Mouse (Mus musculus): ENCODE measurements around the gene Ndufaf2. TPM values are rescaled to one million over a fixed set of nuclear protein-coding genes. Genes with fewer than 3 reads are reported as not detected.

Ndufaf2 gene
- total RNA-seq, 2 experiments from 2014 or later: 21.1 to 27.2 TPM

GRCm38 (mm10) chr13:107954445-107955261, 203.8 kb downstream of the Ndufaf2 start:
- no peak for DNase-seq (ENCODE audit: extremely low spot score in 1 of 2, low spot score in 2 of 2)
- TF ChIP-seq CTCF (IDR thresholded peaks at IDR 0.05): no peak
- Histone ChIP-seq H3K4me3 (no peak overlapping the region), H3K27ac (no peak overlapping the region)
- intact Hi-C loops (cut with DNase I): loop anchor here (5.0 kb wide), 1 partner anchor 52 kb away; no protein-coding TSS in a partner anchor

- intact Hi-C loops (cut with DNase I): loop anchor here (5.0 kb wide), 1 partner anchor 52 kb away; no protein-coding TSS in a partner anchor
- no peak for TF ChIP-seq CTCF (IDR thresholded peaks at IDR 0.05)
- Histone ChIP-seq H3K4me3 (no peak overlapping the region), H3K27ac (peak overlapping the region; percentile 19; the same call in 1 of the 2 replicates)
- no peak for DNase-seq (ENCODE audit: extremely low spot score in 1 of 2, low spot score in 2 of 2)
These were observed 204.4 kb downstream of the Ndufaf2 start for GRCm38 (mm10) chr13:107954100-107954444.

Other genes with a start within 250 kb of the Ndufaf2 start
- 10 to 100 TPM; 35.7 to 38.5 TPM for gene Smim15, start 114.2 kb downstream of the Ndufaf2 start, total RNA-seq (2021)
- gene Ercc8, start 108 bp upstream of the Ndufaf2 start, total RNA-seq (2021): 10 to 100 TPM; 17.5 to 19.9 TPM
- gene Elovl7, start 55.8 kb upstream of the Ndufaf2 start, total RNA-seq (2021): 1 to 10 TPM; 6.6 to 7.1 TPM
- gene Depdc1b, start 157.7 kb upstream of the Ndufaf2 start, total RNA-seq (2021): under 1 TPM; 0.48 to 0.89 TPM